Mouse (Mus musculus) CH12F3 (cell line): ENCODE measurements around the gene Snx12.
"Not testable (repeated sequence)": the region's sequence is repeated elsewhere in the genome, so short reads cannot be mapped to it uniquely, and the experiment has no call there.

Experiments
- in situ Hi-C: fragments of 300-500 bp; cut with MboI; formaldehyde crosslinking; loops from 2 replicates; pipeline ENCODE4 v1.14.3; 2020; ENCODE audit warnings: low sequenced_read_pairs

The Snx12 gene

DNA sequence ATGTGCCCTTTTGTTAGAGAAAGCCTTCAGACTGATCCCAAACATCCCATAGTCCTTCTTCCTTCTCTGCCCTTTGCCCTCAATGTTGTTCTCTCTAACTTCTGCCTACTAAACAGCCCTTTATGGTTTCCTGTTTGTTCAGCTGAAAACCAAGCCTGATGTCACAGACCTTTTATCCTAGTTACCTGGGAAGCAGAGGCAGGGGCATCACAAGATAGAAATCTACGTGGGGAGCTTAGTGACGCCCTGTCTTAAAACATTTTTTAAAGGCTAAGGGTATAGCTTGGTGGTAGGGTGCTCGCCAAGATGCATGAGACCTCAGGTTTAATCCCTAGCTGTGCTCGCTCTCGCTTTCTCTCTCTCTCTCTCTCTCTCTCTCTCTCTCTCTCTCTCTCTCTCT is 74.9 kb downstream of the Snx12 start:
- in situ Hi-C loops: no loop called here

DNA sequence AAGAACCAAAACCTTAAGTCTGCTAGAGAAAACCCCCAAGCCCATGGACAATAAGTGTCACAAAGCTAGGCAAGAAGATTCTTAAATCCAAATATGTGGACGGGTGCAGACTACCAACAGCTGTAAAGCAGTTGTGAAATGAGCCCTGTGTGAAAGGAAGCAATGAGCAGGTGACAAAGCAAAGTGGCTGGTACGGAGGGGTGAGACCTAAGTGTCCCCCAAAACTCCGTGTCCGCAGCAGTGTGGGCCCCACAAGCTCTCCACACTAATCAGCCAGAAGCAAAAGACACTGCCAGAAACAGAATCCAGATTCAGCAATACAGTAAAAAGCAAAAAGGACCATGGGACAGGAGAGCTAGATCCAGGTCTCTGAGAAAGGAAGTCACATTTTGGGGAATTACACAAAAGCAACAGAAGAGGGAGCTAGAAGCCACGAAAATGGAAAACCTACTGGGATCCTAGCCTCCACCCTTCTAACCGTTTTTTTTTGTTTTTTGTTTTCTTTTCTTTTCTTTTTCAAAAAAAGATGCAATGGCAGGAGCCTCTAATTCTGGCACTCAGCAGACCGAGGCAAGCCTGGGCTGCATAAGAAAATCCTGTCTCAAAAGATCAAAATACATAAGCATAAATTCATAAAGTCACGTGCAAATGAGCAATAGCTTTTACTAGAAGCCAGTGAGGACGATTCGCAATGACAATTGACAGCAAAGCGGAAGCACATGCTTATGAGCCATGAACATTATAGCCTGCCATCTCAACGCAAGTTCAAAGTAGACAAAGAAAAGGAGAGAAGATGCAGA is 90.2 kb downstream of the Snx12 start:
- in situ Hi-C loops: loop anchor here (5.0 kb wide), 1 partner anchor 200 kb away; no protein-coding TSS in a partner anchor

DNA sequence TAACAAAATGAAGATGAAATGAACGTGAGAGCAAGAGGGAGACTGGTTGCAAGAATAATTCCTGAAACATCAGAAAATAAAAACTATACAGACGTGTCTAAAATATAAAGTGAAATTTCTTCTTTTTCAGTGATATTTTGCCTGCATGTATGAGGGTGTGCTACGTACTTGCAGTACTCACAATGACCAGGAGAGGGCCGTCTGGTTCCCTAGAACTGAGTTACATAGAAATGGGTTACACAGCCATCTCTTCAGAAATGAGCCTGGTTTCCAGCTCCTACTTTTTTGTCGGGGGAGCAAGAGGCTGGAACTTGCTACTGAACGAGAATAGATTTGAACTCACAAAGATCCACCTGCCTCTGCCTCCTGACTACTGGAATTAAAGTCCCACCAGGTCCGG is 91.4 kb downstream of the Snx12 start:
- in situ Hi-C loops: loop anchor here (5.0 kb wide), 1 partner anchor 201 kb away; no protein-coding TSS in a partner anchor

DNA sequence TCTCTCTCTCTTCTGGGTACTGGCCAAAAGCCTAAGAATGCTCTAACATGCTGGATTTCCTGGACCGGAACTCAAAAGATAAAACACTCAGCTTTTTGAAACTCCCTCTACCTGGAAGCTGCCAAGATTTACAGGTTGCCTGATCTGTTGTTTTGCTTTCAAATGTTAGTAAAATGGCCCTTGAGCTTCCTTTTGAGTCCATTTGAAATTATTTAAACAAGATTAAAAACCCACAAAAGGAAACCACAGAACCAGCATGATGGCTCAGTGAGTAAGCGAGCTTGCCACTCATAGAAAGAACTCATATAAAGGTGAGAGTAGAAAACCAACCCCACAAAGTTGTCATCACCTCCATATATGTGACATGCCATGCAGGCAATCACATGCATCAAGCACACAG is 93.8 kb downstream of the Snx12 start:
- in situ Hi-C loops: no loop called here

DNA sequence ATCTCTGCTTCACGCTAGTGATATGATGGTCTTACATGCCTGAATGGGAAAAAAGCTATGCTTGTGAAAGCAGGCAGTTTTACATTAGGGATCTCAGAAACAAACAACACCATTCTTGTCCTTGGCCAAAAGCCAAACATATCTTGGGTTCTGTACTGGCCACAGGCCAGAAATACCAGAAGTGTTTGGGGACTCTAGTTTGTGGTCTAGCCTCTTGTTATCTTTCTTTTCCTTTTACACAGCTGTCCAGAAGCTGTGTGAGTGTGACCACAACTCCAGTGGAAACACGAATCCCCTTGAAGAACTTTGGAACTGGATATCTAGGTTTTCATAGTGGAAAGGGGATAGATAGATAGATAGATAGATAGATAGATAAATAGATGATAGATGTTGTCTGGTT is 95.4 kb downstream of the Snx12 start:
- in situ Hi-C loops: no loop called here

DNA sequence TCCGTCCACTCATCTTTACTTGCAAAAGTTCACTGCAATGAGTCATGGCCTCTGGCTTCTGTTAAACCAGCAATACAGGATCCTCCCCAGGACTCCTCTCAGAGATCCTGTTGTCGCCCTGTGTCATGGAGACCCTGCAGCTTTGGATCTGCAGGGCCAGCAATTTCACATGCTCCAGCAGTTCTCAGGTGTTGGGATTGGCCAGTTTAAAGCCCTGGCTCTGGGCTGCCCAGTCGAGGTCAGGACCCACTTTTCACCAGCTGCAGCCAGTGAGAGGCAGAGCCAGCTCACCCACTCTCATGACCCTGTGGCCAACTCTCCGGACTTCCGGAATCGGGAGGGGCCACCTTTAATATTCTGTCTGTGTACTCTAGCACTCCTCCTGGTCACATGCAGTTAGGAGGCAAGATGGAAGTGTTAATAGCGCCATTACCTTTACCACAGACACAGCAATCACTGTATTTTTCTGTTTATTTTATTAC is 95.8 kb downstream of the Snx12 start:
- in situ Hi-C loops: no loop called here

DNA sequence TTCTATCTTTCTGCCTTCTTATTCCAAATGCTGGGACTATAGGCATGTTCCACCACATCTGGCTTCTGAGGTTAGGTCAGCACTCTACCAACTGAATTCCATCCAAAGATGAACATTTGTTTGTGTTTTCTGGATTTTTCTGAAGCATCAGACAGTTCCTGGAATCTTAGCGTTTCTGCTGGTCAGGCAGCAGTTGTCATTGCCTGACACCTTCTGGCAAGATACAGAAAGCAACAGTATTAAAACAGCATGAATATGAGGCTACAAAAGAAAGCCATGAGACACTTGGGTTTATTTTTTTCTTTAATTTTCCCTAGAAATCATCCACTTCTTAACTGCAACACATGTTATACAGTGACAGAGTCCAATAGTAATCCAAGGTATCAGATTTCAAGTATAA is 101.8 kb downstream of the Snx12 start:
- in situ Hi-C loops: no loop called here

DNA sequence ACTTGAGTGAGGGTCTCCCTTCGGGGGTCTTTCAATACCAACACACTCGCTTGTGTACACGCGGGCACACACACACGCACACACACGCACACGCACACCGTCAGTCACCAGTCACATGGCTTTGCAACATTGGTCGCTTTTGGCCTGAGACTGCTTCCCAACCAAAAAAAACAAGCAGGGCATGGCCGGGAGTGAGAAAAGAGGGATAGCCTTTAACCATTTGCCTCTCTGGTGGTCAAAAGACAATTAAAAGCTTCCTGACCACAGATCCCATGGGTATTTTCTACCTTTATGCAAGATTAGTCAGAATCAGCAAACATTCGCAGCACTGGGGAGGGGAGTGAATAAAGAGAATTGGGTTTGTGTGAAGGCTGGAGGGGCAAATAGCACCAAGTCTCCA is 136.4 kb downstream of the Snx12 start, which contains the start of gene Slc7a3:
Gene Slc7a3 (minus strand): TSS at position 101 of the 400 bp plus-strand sequence.
- in situ Hi-C loops: no loop called here

DNA sequence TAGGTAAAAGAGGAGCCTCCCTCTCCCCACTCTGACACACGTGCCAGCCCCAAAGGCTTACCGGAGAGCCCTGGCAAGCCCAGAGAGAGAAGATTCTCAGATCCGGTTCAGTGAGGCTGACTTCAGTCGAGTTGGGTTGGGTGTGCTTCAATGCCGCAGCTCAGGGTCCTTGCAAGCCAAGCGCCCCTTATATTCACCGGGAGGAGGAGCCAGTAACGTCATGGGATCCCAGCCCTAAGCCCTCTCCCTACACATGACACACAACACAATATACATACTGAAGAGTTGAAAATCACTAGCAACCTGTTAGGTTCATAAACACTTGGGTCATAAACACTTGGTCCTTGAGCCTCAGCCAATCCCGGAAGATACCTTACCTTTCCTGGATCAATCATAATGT is 137.2 kb downstream of the Snx12 start:
- in situ Hi-C loops: not testable (repeated sequence)

DNA sequence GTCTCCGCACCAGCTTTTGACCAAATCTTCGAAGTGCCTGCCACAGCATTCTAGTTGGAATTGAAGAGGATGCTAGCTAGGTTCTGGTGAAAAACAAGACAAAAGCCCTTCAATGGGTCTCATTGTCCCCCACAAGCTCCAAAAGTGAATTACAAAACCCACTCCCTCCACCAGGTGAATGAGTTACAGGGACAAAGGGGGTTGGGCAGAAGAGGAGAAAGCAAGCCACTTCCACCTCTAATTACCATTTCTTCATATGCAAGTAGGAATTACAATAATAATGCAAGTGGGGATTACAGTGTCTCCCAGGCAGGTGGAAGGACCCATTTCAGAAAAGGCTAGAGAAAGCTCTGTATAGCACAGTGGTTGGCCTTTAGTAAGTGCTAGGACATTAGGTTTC is 138.2 kb downstream of the Snx12 start:
- in situ Hi-C loops: no loop called here

DNA sequence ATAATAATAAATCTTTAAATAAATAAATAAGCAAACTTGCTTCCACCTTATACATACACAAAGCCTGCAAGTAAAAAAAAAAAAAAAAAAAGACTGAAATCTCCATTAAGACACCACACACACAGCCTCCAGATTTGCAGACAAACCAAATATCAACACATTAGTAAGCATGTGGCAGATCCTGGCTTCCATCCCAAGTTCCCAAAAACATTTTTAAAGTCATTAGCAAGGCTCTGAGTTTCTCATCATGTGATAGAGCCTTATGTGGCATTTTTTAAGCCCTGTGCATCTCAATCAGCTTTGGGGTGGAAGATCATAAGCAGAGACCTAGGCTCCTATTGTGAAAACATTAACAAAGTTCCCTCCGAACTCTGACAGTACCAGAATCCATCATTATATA is 157.1 kb downstream of the Snx12 start:
- in situ Hi-C loops: no loop called here

DNA sequence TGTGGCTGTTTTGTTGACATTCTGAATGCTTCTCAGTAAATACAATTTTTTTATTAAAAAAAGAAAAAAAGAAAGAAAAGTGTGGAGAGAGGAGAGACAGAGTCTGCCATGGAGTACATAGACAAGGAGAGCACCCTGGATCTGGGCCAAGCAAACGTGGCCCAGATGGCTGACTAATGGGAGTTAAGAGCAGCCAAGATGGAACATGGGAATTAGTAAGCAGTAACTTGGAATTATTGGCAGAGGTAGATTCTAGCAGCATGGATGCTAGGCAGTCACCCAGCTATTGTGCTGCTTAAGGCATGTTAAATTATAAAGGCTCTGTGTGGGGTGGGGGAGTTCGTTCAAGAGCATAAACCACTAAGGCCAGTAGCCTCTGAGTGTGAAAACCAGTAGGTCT is 158.9 kb downstream of the Snx12 start:
- in situ Hi-C loops: no loop called here

DNA sequence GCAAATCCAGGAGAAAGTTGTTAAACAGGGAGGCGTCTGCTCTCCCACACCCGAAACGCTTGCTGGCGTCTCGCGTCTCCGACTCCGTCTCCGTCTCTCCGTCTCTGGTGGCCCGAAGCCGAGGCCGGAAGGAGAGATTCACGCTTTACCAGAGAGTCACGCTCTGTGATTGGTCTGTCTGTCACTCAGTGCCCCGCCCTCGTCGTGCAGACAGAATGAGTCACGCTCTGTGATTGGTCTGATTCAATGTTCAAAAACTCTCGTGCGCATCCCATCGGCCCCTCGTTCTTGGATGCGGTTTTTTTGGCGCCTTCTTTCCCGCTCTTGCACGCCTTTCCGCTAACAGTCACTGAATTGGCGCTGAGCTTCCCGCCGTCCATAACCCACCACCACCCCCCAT is 162.8 kb downstream of the Snx12 start, which contains the start of gene Tex11:
Gene Tex11 (minus strand): TSS at position 127 of the 400 bp plus-strand sequence.
- in situ Hi-C loops: no loop called here
